Mouse (Mus musculus) cerebellum, adult 2 months (tissue): ENCODE data around the gene Zic2.

Source experiments
- CTCF ChIP-seq: fragments of 200-500 bp; IDR thresholded peaks from 2 replicates; pipeline ENCODE4 v1.5.1; 2011; ENCODE audit warnings: low read depth, mild to moderate bottlenecking, control low read depth, low read length, moderate library complexity, borderline replicate concordance; ENCODE audit not compliant: insufficient read depth
- POLR2A ChIP-seq: fragments of 200-500 bp; IDR thresholded peaks from 2 replicates; pipeline ENCODE4 v1.6.1; 2011; ENCODE audit warnings: low read length, control low read depth, borderline replicate concordance; ENCODE audit not compliant: insufficient read depth

GRCm38 (mm10) chr14:122462689-122463079 is 12.6 kb upstream of the Zic2 start:
- TF ChIP-seq CTCF (no peak), POLR2A (no peak)
